Mouse (Mus musculus) embryo, embryonic 11.5 days (tissue): ENCODE results near the gene Mmp23.

Experiments
- DNase-seq: peaks from one replicate; pipeline ENCODE4 v3.0.0-alpha.2; 2012; ENCODE audit warnings: low read depth, low spot score

Gene Mmp23

GRCm38 (mm10) chr4:155601997-155602456 lies 51.2 kb downstream of the Mmp23 start:
- DNase-seq: no peak

DNA sequence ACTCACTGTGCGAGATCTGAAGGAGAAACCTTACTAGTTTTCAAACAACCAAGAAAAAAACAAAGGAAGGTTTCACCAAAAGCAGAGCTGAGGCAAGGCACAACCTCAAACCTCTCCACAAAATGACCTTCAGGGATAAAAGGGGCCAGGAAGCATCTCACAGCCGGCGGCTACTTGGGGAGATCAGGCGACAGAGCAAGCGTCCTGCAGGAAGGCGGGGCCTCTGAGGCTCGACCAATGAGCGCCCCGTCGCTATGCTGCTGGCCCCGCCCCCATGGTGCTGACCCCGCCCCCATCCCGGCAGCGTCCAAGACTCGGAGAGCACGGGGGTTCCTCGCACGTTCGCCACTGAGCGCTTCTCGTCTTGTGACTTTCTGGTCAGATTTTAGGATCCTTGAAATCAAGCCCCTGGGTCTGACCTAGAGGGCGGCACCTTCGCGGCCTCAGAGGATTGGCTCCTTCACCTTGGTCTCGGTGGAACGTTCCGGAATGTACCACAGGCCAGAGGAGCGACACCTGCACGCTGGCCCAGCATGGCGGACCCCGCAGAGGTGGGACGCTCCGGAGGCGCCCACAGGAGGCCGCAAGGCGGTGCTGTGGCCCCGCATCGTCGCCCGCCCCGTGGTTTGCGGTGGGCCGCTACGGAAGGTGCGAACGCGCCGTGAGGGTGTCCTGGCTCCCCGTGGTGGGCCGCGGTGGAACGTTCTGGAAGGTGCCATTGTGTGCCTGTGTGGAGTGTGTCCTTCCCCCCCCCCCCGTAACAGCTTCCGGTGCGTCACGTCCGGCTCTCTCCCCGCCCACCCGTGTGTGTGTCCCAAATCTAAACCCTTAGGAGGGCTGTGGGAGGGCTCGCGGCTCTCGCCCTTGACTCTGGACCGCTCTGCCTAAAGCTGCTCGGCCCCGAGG lies 51.8 kb downstream of the Mmp23 start, which contains the start of gene Slc35e2:
TSS of gene Slc35e2 (plus strand) at position 326 of the 906 bp plus-strand sequence.
- peak; percentile 87 for DNase-seq
